Mouse (Mus musculus): ENCODE measurements around the gene Scarb1.

DNA sequence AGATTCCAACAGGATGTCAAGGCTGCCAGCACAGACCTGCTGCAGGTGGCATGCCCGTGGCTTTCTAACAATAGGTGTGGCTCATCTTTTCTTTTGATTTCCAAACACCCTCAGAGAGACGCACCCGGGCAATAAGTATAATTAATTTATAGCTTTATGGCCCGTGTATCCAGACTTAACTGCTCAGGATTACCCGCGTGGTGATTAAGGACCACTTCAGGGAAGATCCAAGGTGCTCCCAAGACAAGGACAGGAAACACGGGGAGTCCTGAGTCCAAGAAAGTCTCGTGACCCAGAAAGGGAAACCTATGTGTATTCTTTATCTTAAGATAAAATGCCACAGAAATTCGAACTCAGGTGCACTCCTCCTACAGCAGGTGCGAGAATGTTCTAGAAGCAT is 49.5 kb downstream of the Scarb1 start:
- TF ChIP-seq GATA1 (IDR thresholded peaks at IDR 0.05; ENCODE audit: low read length), result no peak
- no peak for TF ChIP-seq TAL1 (IDR thresholded peaks at IDR 0.05; ENCODE audit: low read length)
